Mouse (Mus musculus) CH12.LX (cell line): ENCODE results near the gene Cpt1b. TPM values are rescaled to one million over a fixed set of nuclear protein-coding genes. Genes with fewer than 3 reads are reported as not detected.

Source experiments
- DNase-seq: peaks from one replicate; pipeline ENCODE4 v3.0.0-alpha.2; 2013; ENCODE audit errors: extremely low read depth
- H3K27ac ChIP-seq: 2 replicates; pipeline ENCODE4 v1.5.1; 2012; ENCODE audit warnings: low read depth, mild to moderate bottlenecking, control low read depth, moderate library complexity; ENCODE audit not compliant: insufficient read depth
- H3K27me3 ChIP-seq: replicated peaks from 2 replicates; pipeline ENCODE3; 2012; ENCODE audit warnings: inconsistent platforms
- H3K36me3 ChIP-seq, 2 experiments: replicated peaks in 1 of 2; 2 replicates each; pipeline versions ENCODE3 to v1.6.1; 2012; ENCODE audit warnings: inconsistent platforms in 1 of 2, low read length in 1 of 2, mild to moderate bottlenecking in 1 of 2, mixed read lengths in 1 of 2, moderate library complexity in 1 of 2; ENCODE audit not compliant: control insufficient read depth in 1 of 2, insufficient read depth in 1 of 2
- H3K4me1 ChIP-seq, 2 experiments: 2 replicates each; pipeline ENCODE4 v1.6.1; 2012; ENCODE audit warnings: inconsistent platforms in 1 of 2, moderate library complexity in 1 of 2; ENCODE audit not compliant: insufficient read depth in 2 of 2, control insufficient read depth in 1 of 2
- H3K4me2 ChIP-seq: 2 replicates; pipeline ENCODE4 v1.6.1; 2012; ENCODE audit warnings: low read depth, mild to moderate bottlenecking, control low read depth; ENCODE audit not compliant: poor library complexity, insufficient read depth, severe bottlenecking
- H3K4me3 ChIP-seq, 3 experiments: fragments of 150-350 bp in 1 of 3; sonication (generic) in 1 of 3; replicated peaks in 1 of 3; 2 replicates each; pipeline versions ENCODE3 to v1.5.1; 2011 to 2012; ENCODE audit warnings: low read depth in 2 of 3, low read length in 2 of 3, mild to moderate bottlenecking in 2 of 3, moderate library complexity in 2 of 3, control low read depth in 1 of 3, improper control_type of control experiment in 1 of 3, inconsistent platforms in 1 of 3, mixed read lengths in 1 of 3; ENCODE audit not compliant: poor library complexity in 1 of 3
- H3K79me2 ChIP-seq: replicated peaks from 2 replicates; pipeline ENCODE4 v1.6.1; 2012; ENCODE audit warnings: mild to moderate bottlenecking, moderate library complexity; ENCODE audit not compliant: control insufficient read depth, poor library complexity, insufficient read depth, severe bottlenecking; ENCODE audit errors: extremely low read depth
- H3K9ac ChIP-seq: 2 replicates; pipeline ENCODE4 v1.6.1; 2012; ENCODE audit warnings: low read depth, mild to moderate bottlenecking, control low read depth, moderate library complexity; ENCODE audit not compliant: insufficient read depth
- H3K9me3 ChIP-seq: replicated peaks from 2 replicates; pipeline ENCODE3; 2012; ENCODE audit warnings: low read length, inconsistent platforms, mixed read lengths
- BHLHE40 ChIP-seq: IDR thresholded peaks from 2 replicates; pipeline ENCODE4 v1.6.1; 2011; ENCODE audit warnings: mild to moderate bottlenecking, low read depth, low read length, improper control_type of control experiment
- CHD1 ChIP-seq: IDR thresholded peaks from 2 replicates; pipeline ENCODE4 v1.6.1; 2012; ENCODE audit warnings: low read depth, low read length, improper control_type of control experiment, inconsistent platforms
- EP300 ChIP-seq: IDR thresholded peaks from 2 replicates; pipeline ENCODE4 v1.6.1; 2011; ENCODE audit warnings: low read length, improper control_type of control experiment
- GABPA ChIP-seq: IDR thresholded peaks from 2 replicates; pipeline ENCODE4 v1.6.1; 2012; ENCODE audit warnings: low read depth, low read length, improper control_type of control experiment, inconsistent platforms; ENCODE audit not compliant: insufficient replicate concordance
- HCFC1 ChIP-seq: IDR thresholded peaks from 2 replicates; pipeline ENCODE4 v1.6.1; 2012; ENCODE audit warnings: low read depth, mild to moderate bottlenecking, inconsistent platforms, low read length, improper control_type of control experiment
- IRF4 ChIP-seq: IDR thresholded peaks from 2 replicates; pipeline ENCODE4 v1.6.1; 2014; ENCODE audit warnings: low read depth, mild to moderate bottlenecking, inconsistent platforms, low read length, improper control_type of control experiment
- JUND ChIP-seq: conservative IDR thresholded peaks from 2 replicates; pipeline ENCODE4 v1.6.1; 2011; ENCODE audit warnings: low read depth, low read length, improper control_type of control experiment
- MAFK ChIP-seq: IDR thresholded peaks from 2 replicates; pipeline ENCODE4 v1.6.1; 2011; ENCODE audit warnings: low read length, improper control_type of control experiment; ENCODE audit not compliant: insufficient replicate concordance
- MAZ ChIP-seq: IDR thresholded peaks from 2 replicates; pipeline ENCODE4 v1.6.1; 2012; ENCODE audit warnings: low read depth, mild to moderate bottlenecking, inconsistent platforms, low read length, improper control_type of control experiment, moderate library complexity
- MEF2A ChIP-seq: IDR thresholded peaks from 2 replicates; pipeline ENCODE4 v1.6.1; 2014; ENCODE audit warnings: low read depth, mild to moderate bottlenecking, inconsistent platforms, low read length, improper control_type of control experiment, borderline replicate concordance
- NELFE ChIP-seq: IDR thresholded peaks from 2 replicates; pipeline ENCODE4 v1.6.1; 2011; ENCODE audit warnings: low read depth, low read length, improper control_type of control experiment
- NRF1 ChIP-seq: IDR thresholded peaks from 2 replicates; pipeline ENCODE4 v1.6.1; 2014; ENCODE audit warnings: low read depth, mild to moderate bottlenecking, inconsistent platforms, low read length, improper control_type of control experiment, moderate library complexity
- PAX5 ChIP-seq: IDR thresholded peaks from 2 replicates; pipeline ENCODE4 v1.6.1; 2012; ENCODE audit warnings: low read length, inconsistent platforms, mixed read lengths
- POLR2A ChIP-seq: IDR thresholded peaks from 2 replicates; pipeline ENCODE4 v1.6.1; 2011; ENCODE audit warnings: low read depth, mild to moderate bottlenecking, improper control_type of control experiment, low read length
- POLR2AphosphoS2 ChIP-seq: IDR thresholded peaks from 2 replicates; pipeline ENCODE4 v1.6.1; 2011; ENCODE audit warnings: low read depth, low read length, improper control_type of control experiment
- RAD21 ChIP-seq: IDR thresholded peaks from 2 replicates; pipeline ENCODE4 v1.6.1; 2011; ENCODE audit warnings: low read depth, mild to moderate bottlenecking, low read length, improper control_type of control experiment, moderate library complexity
- RCOR1 ChIP-seq: conservative IDR thresholded peaks from 2 replicates; pipeline ENCODE4 v1.6.1; 2012; ENCODE audit warnings: low read depth, mild to moderate bottlenecking, inconsistent platforms, low read length, improper control_type of control experiment
- SIN3A ChIP-seq: IDR thresholded peaks from 2 replicates; pipeline ENCODE4 v1.6.1; 2012; ENCODE audit warnings: low read length, improper control_type of control experiment, inconsistent platforms
- TCF12 ChIP-seq: IDR thresholded peaks from 2 replicates; pipeline ENCODE4 v1.6.1; 2014; ENCODE audit warnings: low read depth, mild to moderate bottlenecking, inconsistent platforms, low read length, improper control_type of control experiment
- ZC3H11A ChIP-seq: IDR thresholded peaks from 2 replicates; pipeline ENCODE4 v1.6.1; 2012; ENCODE audit warnings: low read depth, mild to moderate bottlenecking, inconsistent platforms, low read length, improper control_type of control experiment
- ZKSCAN1 ChIP-seq: IDR thresholded peaks from 2 replicates; pipeline ENCODE4 v1.6.1; 2012; ENCODE audit warnings: low read depth, inconsistent platforms, low read length, improper control_type of control experiment, borderline replicate concordance
- ZMIZ1 ChIP-seq: IDR thresholded peaks from 2 replicates; pipeline ENCODE4 v1.6.1; 2012; ENCODE audit warnings: low read depth, mild to moderate bottlenecking, inconsistent platforms, low read length, improper control_type of control experiment
- ZNF384 ChIP-seq: IDR thresholded peaks from 2 replicates; pipeline ENCODE4 v1.6.1; 2012; ENCODE audit warnings: low read depth, low read length, improper control_type of control experiment, inconsistent platforms
- dilution Hi-C: fragments of 300-500 bp; cut with MboI; formaldehyde crosslinking; loops from 2 replicates; pipeline ENCODE4 v1.14.3; 2020; ENCODE audit warnings: low sequenced_read_pairs; ENCODE audit not compliant: extremely low pct_unique_long_range_greater_than_20kb, extremely low pct_ligation_motif_present
- in situ Hi-C: fragments of 300-500 bp; cut with MboI; formaldehyde crosslinking; loops from 3 replicates; pipeline ENCODE4 v1.14.3; 2019; ENCODE audit warnings: low sequenced_read_pairs, low pct_ligation_motif_present, low pct_unique_long_range_greater_than_20kb, mixed read lengths
- polyA plus RNA-seq: library from polyadenylated mRNA; unstranded; fragments of >175 nt; gene quantifications from 2 replicates; pipeline ENCODE4 v1.2.1, GENCODE M21; 2012; ENCODE audit warnings: low read depth; ENCODE audit not compliant: insufficient read length
- total RNA-seq, 2 experiments: library from RNA; depleted of rRNA; stranded (reverse); fragments of 300-350 nt in 1 of 2; fragments of >200 nt in 1 of 2; gene quantifications; 2 replicates each; pipeline ENCODE4 v1.2.3; 2012 to 2014

Gene Cpt1b
- total and polyA plus RNA-seq, 3 experiments = 1.5 to 2.1 (median 2.1) TPM

- Histone ChIP-seq H3K9me3 (no peaks in the 10 kb centered on the region), H3K27ac (no peak overlapping the region), H3K4me3 (no peak overlapping the region), H3K9ac (no peak overlapping the region), H3K4me1 (peaks cover 8 to 29% of the 10 kb centered on the region in 2 experiments; a peak in 3 of 4 replicates), H3K27me3 (no peaks in the 10 kb centered on the region), H3K36me3 (peaks cover 0 to 24% of the 10 kb centered on the region in 2 experiments), H3K79me2 (no peaks in the 10 kb centered on the region), H3K4me2 (no peak overlapping the region)
- TF ChIP-seq JUND (no peak), PAX5 (no peak), ZKSCAN1 (no peak), HCFC1 (no peak), ZNF384 (no peak), POLR2AphosphoS2 (no peak), MAZ (no peak), BHLHE40 (no peak), MAFK (no peak), ZMIZ1 (no peak), NRF1 (no peak), CHD1 (no peak), EP300 (no peak), IRF4 (no peak), POLR2A (no peak)
- in situ Hi-C loops (loop anchor here (5.0 kb wide), 1 partner anchor 58 kb away; no protein-coding TSS in a partner anchor), dilution Hi-C loops (no loop called here)
- no peak for DNase-seq
Measured at GRCm38 (mm10) chr15:89474596-89475292, 49.1 kb upstream of the Cpt1b start.

GRCm38 (mm10) chr15:89473921-89474320 is 48.3 kb upstream of the Cpt1b start:
- H3K36me3 ChIP-seq = peaks cover 0 to 24% of the 10 kb centered on the region in 2 experiments
- H3K27ac ChIP-seq = no peak overlapping the region
- no peak overlapping the region for H3K4me2 ChIP-seq
- no peaks in the 10 kb centered on the region for H3K27me3 ChIP-seq
- no peak overlapping the region for H3K9ac ChIP-seq
- no peaks in the 10 kb centered on the region for H3K9me3 ChIP-seq
- DNase-seq = no peak
- in situ Hi-C loops (no loop called here), dilution Hi-C loops (no loop called here)
- no peak overlapping the region for H3K4me3 ChIP-seq
- H3K4me1 ChIP-seq = peaks cover 8 to 29% of the 10 kb centered on the region in 2 experiments; a peak in 3 of 4 replicates
- TF ChIP-seq BHLHE40 = no peak
- no peak for TF ChIP-seq JUND
- TF ChIP-seq RAD21 = no peak
- TF ChIP-seq EP300 = no peak
- no peak for TF ChIP-seq ZC3H11A
- TF ChIP-seq ZMIZ1 = no peak
- TF ChIP-seq SIN3A = no peak
- TF ChIP-seq NRF1 = no peak
- TF ChIP-seq MEF2A = no peak
- TF ChIP-seq POLR2A = no peak
- no peak for TF ChIP-seq TCF12
- TF ChIP-seq RCOR1 = no peak
- no peak for TF ChIP-seq ZKSCAN1
- no peak for TF ChIP-seq HCFC1
- no peak for TF ChIP-seq GABPA
- no peak for TF ChIP-seq NELFE
- H3K79me2 ChIP-seq = no peaks in the 10 kb centered on the region
